In genomic region chr13:90962836-90963760, GRCm38 (mm10) we compare ENCODE assay signal across 20 mouse cellular contexts. TPM values are rescaled to one million over a fixed set of nuclear protein-coding genes. Genes with fewer than 3 reads are reported as not detected.
A peak's percentile ranks its signal among the peaks of the same experiment; 100 is the strongest.
DNase-seq lines count a peak whose midpoint lies in the region; ATAC-seq and TF ChIP-seq lines count a peak whose summit lies in the region.
"Had no signal": no experiment of that assay in that cellular context is flagged by ENCODE, and none has a peak within 500 bp of the region (broad histone marks: within the 10 kb centered on the region; RNA-seq: fewer than 3 reads in every experiment).

No protein-coding gene starts in this region.

- no peak for DNase-seq in heart, embryonic 10.5 days (ENCODE audit: low spot score)
- peak; percentile 63 for DNase-seq in brain, adult 2 months (ENCODE audit: low read depth, low spot score)
- peak; percentile 80 for DNase-seq in kidney, adult 9 months
- DNase-seq in B cell, adult 2 months = no peak
- no peak for DNase-seq in urinary bladder, adult 18-20 months (ENCODE audit: low spot score in 2 of 2)
- no peak for DNase-seq in layer of hippocampus, adult 9-11 months
- DNase-seq: adrenal gland, postnatal 36 days; cerebellum, adult 9-11 months; gastrocnemius, postnatal 36 days; left cerebral cortex, postnatal 4 days; liver; lung, adult 18-20 months; lung, postnatal 4 days; right cerebral cortex, adult 18-20 months; thymus, adult 2 months had no signal

- no peaks in the 10 kb centered on the region for H3K27me3 ChIP-seq in heart, embryonic 13.5 days (replicated peaks)
- H3K27me3 ChIP-seq in heart, embryonic 10.5 days (ENCODE audit: insufficient read depth, poor library complexity, severe bottlenecking) = no peaks in the 10 kb centered on the region
- H3K27me3 ChIP-seq: CH12.LX; forebrain, embryonic 13.5 days had no signal

- no peaks in the 10 kb centered on the region for H3K36me3 ChIP-seq in heart, embryonic 13.5 days
- H3K36me3 ChIP-seq in heart, embryonic 10.5 days = no peaks in the 10 kb centered on the region

- no peak for TF ChIP-seq POLR2A in olfactory bulb, adult 2 months (IDR thresholded peaks at IDR 0.05; ENCODE audit: insufficient read depth, low read depth, low read length)

- H3K9me3 ChIP-seq in heart, embryonic 13.5 days = no peaks in the 10 kb centered on the region
- no peaks in the 10 kb centered on the region for H3K9me3 ChIP-seq in heart, embryonic 10.5 days
- H3K9me3 ChIP-seq: forebrain, embryonic 13.5 days had no signal

- 0 out of 2 replicates have a peak overlapping the region, but pooled peaks have one; percentile 13 for H3K4me2 ChIP-seq in heart, embryonic 13.5 days
- H3K4me2 ChIP-seq: forebrain, embryonic 13.5 days had no signal

- no peak overlapping the region for H3K9ac ChIP-seq in heart, embryonic 13.5 days
- H3K9ac ChIP-seq: forebrain, embryonic 13.5 days had no signal

- H3K27ac ChIP-seq in heart, embryonic 13.5 days (replicated peaks) = no peak overlapping the region
- H3K27ac ChIP-seq in heart, embryonic 10.5 days = no peak overlapping the region
- H3K27ac ChIP-seq in olfactory bulb, adult 2 months (ENCODE audit: insufficient read depth, low read depth, low read length) = peak overlapping the region; percentile 83
- H3K27ac ChIP-seq: forebrain, embryonic 13.5 days; layer of hippocampus, adult 2 months had no signal

- ATAC-seq in heart, embryonic 13.5 days (ENCODE audit: extremely low read depth, insufficient number of reproducible peaks, low FRiP score, low TSS enrichment) = no peak
- ATAC-seq: forebrain, embryonic 13.5 days had no signal

- H3K4me3 ChIP-seq in heart, embryonic 13.5 days = no peak overlapping the region
- H3K4me3 ChIP-seq in heart, embryonic 10.5 days = no peak overlapping the region
- no peak overlapping the region for H3K4me3 ChIP-seq in olfactory bulb, adult 2 months (ENCODE audit: insufficient read depth, low read depth, low read length)
- H3K4me3 ChIP-seq: forebrain, embryonic 13.5 days; layer of hippocampus, adult 2 months had no signal

- 50% methylated on average over 10 of the region's 10 CpGs for WGBS in heart, embryonic 13.5 days
- WGBS in heart, embryonic 10.5 days = 52% methylated on average over 10 of the region's 10 CpGs
- WGBS in olfactory bulb, adult 2 months = 31% methylated on average over 10 of the region's 10 CpGs

- H3K4me1 ChIP-seq in heart, embryonic 13.5 days = peaks cover 11% of the 10 kb centered on the region
- peaks cover 14% of the 10 kb centered on the region for H3K4me1 ChIP-seq in heart, embryonic 10.5 days
- H3K4me1 ChIP-seq in olfactory bulb, adult 2 months (ENCODE audit: control insufficient read depth, insufficient read depth, low read length) = peaks cover 16% of the 10 kb centered on the region

- TF ChIP-seq CTCF in olfactory bulb, adult 2 months (IDR thresholded peaks at IDR 0.05; ENCODE audit: insufficient read depth, low read depth, low read length) = no peak

RNA-seq across cellular contexts. Expression of gene Rps23, which starts 40.3 kb away (rescaled TPM):
- 126 and 142 TPM in 2 replicates for polyA plus RNA-seq in heart, embryonic 13.5 days (2015; fragmentation: Nextera tagmentation; extraction: Ambion mirVana)
- 139 and 171 TPM in 2 replicates for polyA plus RNA-seq in heart, embryonic 10.5 days (2016; fragmentation: Nextera tagmentation; extraction: Ambion mirVana)
- 542 TPM in 1 of 2 replicates, not detected in the other for polyA plus RNA-seq in olfactory bulb, adult 2 months (2012; ENCODE audit: insufficient read depth, insufficient read length, low replicate concordance, missing spikeins)

RNA-seq across cellular contexts. Expression of gene Atp6ap1l, which starts 57.9 kb away (rescaled TPM):
- polyA plus RNA-seq in heart, embryonic 13.5 days (2015; fragmentation: Nextera tagmentation; extraction: Ambion mirVana) = 0.76 and 0.92 TPM in 2 replicates
- polyA plus RNA-seq in heart, embryonic 10.5 days (2016; fragmentation: Nextera tagmentation; extraction: Ambion mirVana) = 0.39 TPM in 1 of 2 replicates, not detected in the other
- not detected in 2 replicates for polyA plus RNA-seq in olfactory bulb, adult 2 months (2012; ENCODE audit: insufficient read depth, insufficient read length, low replicate concordance, missing spikeins)

Comparison
In these comparisons a context has a peak if more than half of its experiments do, and no peak if none do; other contexts are left out.
1. DNase-seq: peak in brain, adult 2 months (single experiment) and kidney, adult 9 months (single experiment); none in heart, embryonic 10.5 days (single experiment), B cell, adult 2 months (0 of 2), urinary bladder, adult 18-20 months (0 of 2) and layer of hippocampus, adult 9-11 months (single experiment).